ENCODE assay signal across 24 mouse cellular contexts in genomic region chr11:19959006-19959405, GRCm38 (mm10).
"Had no signal": no experiment of that assay in that cellular context is flagged by ENCODE, and none has a peak within 500 bp of the region (broad histone marks: within the 10 kb centered on the region; RNA-seq: fewer than 3 reads in every experiment).

No protein-coding gene starts in this region.

- H3K9ac ChIP-seq: kidney, embryonic 15.5 days; limb, embryonic 12.5 days; liver, embryonic 12.5 days; liver, embryonic 15.5 days; lung, embryonic 15.5 days; midbrain, embryonic 13.5 days; neural tube, embryonic 13.5 days had no signal

- H3K27ac ChIP-seq: kidney, embryonic 15.5 days; left cerebral cortex, adult 2 months; limb, embryonic 12.5 days; liver, embryonic 12.5 days; liver, embryonic 15.5 days; lung, embryonic 15.5 days; midbrain, embryonic 10.5 days; midbrain, embryonic 13.5 days; neural tube, embryonic 13.5 days had no signal

- H3K9me3 ChIP-seq: kidney, embryonic 15.5 days; limb, embryonic 12.5 days; liver, embryonic 12.5 days; liver, embryonic 15.5 days; lung, embryonic 15.5 days; megakaryocyte, embryonic 14.5 days; midbrain, embryonic 10.5 days; midbrain, embryonic 13.5 days; neural tube, embryonic 13.5 days had no signal

- H3K4me3 ChIP-seq: kidney, embryonic 15.5 days; left cerebral cortex, adult 2 months; limb, embryonic 12.5 days; liver, embryonic 12.5 days; liver, embryonic 15.5 days; lung, embryonic 15.5 days; megakaryocyte, embryonic 14.5 days; midbrain, embryonic 10.5 days; midbrain, embryonic 13.5 days; myocyte; neural tube, embryonic 13.5 days had no signal

- DNase-seq: kidney, adult 2 months; kidney, postnatal 10 days; kidney, postnatal 36 days; layer of hippocampus, postnatal 36 days; liver; lung, adult 18-20 months; lung, postnatal 10 days; lung, postnatal 36 days; right cerebral cortex, postnatal 14 days; right cerebral cortex, postnatal 4 days; thymus, postnatal 25 days had no signal

- H3K27me3 ChIP-seq: kidney, embryonic 15.5 days; limb, embryonic 12.5 days; liver, embryonic 12.5 days; liver, embryonic 15.5 days; lung, embryonic 15.5 days; megakaryocyte, embryonic 14.5 days; midbrain, embryonic 13.5 days; neural tube, embryonic 13.5 days had no signal

- H3K4me2 ChIP-seq: kidney, embryonic 15.5 days; limb, embryonic 12.5 days; liver, embryonic 12.5 days; liver, embryonic 15.5 days; lung, embryonic 15.5 days; midbrain, embryonic 13.5 days; neural tube, embryonic 13.5 days had no signal

- ATAC-seq: intestine, postnatal 0 days; liver, embryonic 12.5 days; midbrain, embryonic 13.5 days; midbrain, embryonic 16.5 days had no signal

- H3K36me3 ChIP-seq: kidney, embryonic 15.5 days; liver, embryonic 12.5 days; liver, embryonic 15.5 days; lung, embryonic 15.5 days; midbrain, embryonic 13.5 days; neural tube, embryonic 13.5 days had no signal
